Mouse (Mus musculus) embryonic facial prominence, embryonic 15.5 days (tissue): ENCODE data around the gene 1700109H08Rik. TPM values are rescaled to one million over a fixed set of nuclear protein-coding genes. Genes with fewer than 3 reads are reported as not detected.
"Not testable (repeated sequence)": the region's sequence is repeated elsewhere in the genome, so short reads cannot be mapped to it uniquely, and the experiment has no call there.

Experiments
- ATAC-seq: fragments of 200-750 bp; cut with Nextera tagmentation; 2 replicates; pipeline ENCODE4 v1.8.0; 2017; ENCODE audit warnings: low read depth, moderate TSS enrichment; ENCODE audit not compliant: insufficient number of reproducible peaks, low FRiP score, low TSS enrichment
- H3K27ac ChIP-seq: fragments of 300-500 bp; sonication (generic); replicated peaks from 2 replicates; pipeline ENCODE4 v1.5.1; 2015; ENCODE audit warnings: mild to moderate bottlenecking, inconsistent platforms
- H3K27me3 ChIP-seq: fragments of 300-500 bp; sonication (generic); 2 replicates; pipeline ENCODE4 v1.6.1; 2015; ENCODE audit warnings: inconsistent platforms
- H3K36me3 ChIP-seq: fragments of 300-500 bp; sonication (generic); 2 replicates; pipeline ENCODE4 v1.6.1; 2015; ENCODE audit warnings: mild to moderate bottlenecking, inconsistent platforms
- H3K4me1 ChIP-seq: fragments of 300-500 bp; sonication (generic); 2 replicates; pipeline ENCODE4 v1.6.1; 2015; ENCODE audit warnings: inconsistent platforms
- H3K4me2 ChIP-seq: fragments of 300-500 bp; sonication (generic); replicated peaks from 2 replicates; pipeline ENCODE4 v1.6.1; 2015; ENCODE audit warnings: mild to moderate bottlenecking, inconsistent platforms
- H3K4me3 ChIP-seq: fragments of 300-500 bp; sonication (generic); replicated peaks from 2 replicates; pipeline ENCODE4 v1.5.1; 2015; ENCODE audit warnings: mild to moderate bottlenecking, inconsistent platforms
- H3K9ac ChIP-seq: fragments of 300-500 bp; sonication (generic); 2 replicates; pipeline ENCODE4 v1.6.1; 2015; ENCODE audit warnings: inconsistent platforms
- H3K9me3 ChIP-seq: fragments of 300-500 bp; sonication (generic); replicated peaks from 2 replicates; pipeline ENCODE4 v1.6.1; 2016; ENCODE audit warnings: inconsistent platforms
- WGBS: fragments of 180-500 bp; shearing (Covaris S2); methylation state at CpG from one replicate; pipeline ENCODE4 v1.1.7; 2015; 5-methylcytosine and 5-hydroxymethylcytosine counted together
- polyA plus RNA-seq: library from polyadenylated mRNA; unstranded; fragments of >200 nt; fragmentation: Nextera tagmentation; extraction: Ambion mirVana; gene quantifications from 2 replicates; pipeline ENCODE4 v1.2.1, GENCODE M21; 2015

The 1700109H08Rik gene
- polyA plus RNA-seq, 1 experiment from 2014 or later: 2.3 TPM

GRCm38 (mm10) chr5:3600790-3601189, 29.4 kb downstream of the 1700109H08Rik start:
- no peak for ATAC-seq
- H3K9me3 ChIP-seq: no peaks in the 10 kb centered on the region

DNA sequence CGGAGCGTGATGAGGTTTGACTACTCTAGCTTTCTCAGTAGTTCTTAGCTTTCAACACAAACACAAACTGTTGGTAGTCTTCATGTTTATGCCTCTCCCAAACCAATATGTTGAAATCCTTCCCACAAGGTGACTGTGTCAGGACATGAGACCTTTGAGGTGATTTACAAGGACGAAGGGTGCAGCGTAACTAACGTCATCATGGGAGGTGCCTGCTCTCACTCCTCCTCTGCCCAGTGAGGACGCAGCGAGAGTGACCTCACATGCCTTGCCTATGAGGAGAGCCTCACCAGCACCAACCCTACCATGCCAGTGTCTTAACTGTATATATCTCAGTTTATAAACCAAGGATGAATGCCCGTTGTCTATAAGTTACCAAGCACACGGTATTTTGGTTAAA, 35.7 kb downstream of the 1700109H08Rik start:
- WGBS: 94% methylated on average over 9 of the region's 9 CpGs

More at GRCm38 (mm10) chr5:3600790-3601189, 29.4 kb downstream of the 1700109H08Rik start:
- Histone ChIP-seq H3K27ac (no peak overlapping the region), H3K4me1 (0 out of 2 replicates have a peak, but pooled peaks cover 4% of the 10 kb centered on the region), H3K9ac (no peak overlapping the region), H3K27me3 (no peaks in the 10 kb centered on the region), H3K4me3 (no peak overlapping the region), H3K4me2 (no peak overlapping the region), H3K36me3 (peaks cover 13% of the 10 kb centered on the region)
- 87% methylated on average over 3 of the region's 3 CpGs for WGBS

DNA sequence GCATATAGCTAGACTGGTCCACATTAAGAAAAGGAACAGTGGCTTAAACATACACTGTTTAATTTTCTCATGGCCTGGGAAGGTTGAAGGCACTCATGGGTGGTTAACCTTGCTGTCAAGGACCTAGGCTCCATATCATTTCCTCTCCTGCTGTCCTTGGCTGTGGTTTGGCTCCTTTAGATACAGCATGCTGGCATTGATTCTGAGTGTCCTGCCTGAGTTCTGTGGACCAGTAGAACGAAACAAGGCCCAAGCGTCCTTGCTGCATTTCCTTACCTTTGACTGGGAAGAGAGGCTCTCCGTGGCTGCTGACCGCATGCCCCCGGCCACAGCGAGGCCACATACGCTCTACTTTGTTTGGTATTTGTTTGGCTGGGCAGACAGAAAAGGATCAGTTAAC, 37.9 kb downstream of the 1700109H08Rik start:
- 95% methylated on average over 7 of the region's 7 CpGs for WGBS
- H3K9ac ChIP-seq: no peak overlapping the region
- H3K4me3 ChIP-seq: no peak overlapping the region
- no peak overlapping the region for H3K27ac ChIP-seq
- H3K27me3 ChIP-seq: no peaks in the 10 kb centered on the region
- H3K4me2 ChIP-seq: no peak overlapping the region
- no peaks in the 10 kb centered on the region for H3K4me1 ChIP-seq
- peaks cover 42% of the 10 kb centered on the region for H3K36me3 ChIP-seq
- no peaks in the 10 kb centered on the region for H3K9me3 ChIP-seq
- no peak for ATAC-seq

More for the DNA sequence above, 35.7 kb downstream of the 1700109H08Rik start:
- Histone ChIP-seq H3K9ac (no peak overlapping the region), H3K27me3 (no peaks in the 10 kb centered on the region), H3K9me3 (no peaks in the 10 kb centered on the region), H3K36me3 (peaks cover 37% of the 10 kb centered on the region), H3K4me2 (no peak overlapping the region), H3K27ac (no peak overlapping the region), H3K4me1 (no peaks in the 10 kb centered on the region), H3K4me3 (no peak overlapping the region)
- ATAC-seq: no peak

GRCm38 (mm10) chr5:3611835-3612234, 40.5 kb downstream of the 1700109H08Rik start:
- not testable (repeated sequence) for H3K4me2 ChIP-seq, H3K9ac ChIP-seq, H3K27ac ChIP-seq, H3K4me1 ChIP-seq, H3K27me3 ChIP-seq, H3K4me3 ChIP-seq, ATAC-seq, H3K9me3 ChIP-seq
- WGBS: 99% methylated on average over 2 of the region's 2 CpGs
- H3K36me3 ChIP-seq: peaks cover 32% of the 10 kb centered on the region

DNA sequence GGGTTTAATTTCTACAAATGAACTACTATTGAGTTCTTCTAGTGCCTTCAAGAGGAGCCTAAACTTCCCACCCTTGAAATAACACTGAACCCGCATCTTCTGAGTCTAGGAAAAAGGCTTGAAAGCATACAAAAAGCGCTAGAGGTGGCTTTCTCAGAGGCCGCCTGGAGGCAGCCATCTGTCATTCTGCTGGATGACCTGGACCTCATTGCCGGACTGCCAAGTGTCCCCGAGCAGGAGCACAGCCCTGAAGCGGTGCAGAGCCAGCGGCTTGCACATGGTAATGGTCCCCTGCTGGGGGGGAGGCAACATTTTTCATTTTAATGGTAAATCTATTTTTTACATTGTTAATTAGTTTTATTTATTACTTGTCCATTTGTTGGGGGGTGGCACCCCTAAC, 49.1 kb downstream of the 1700109H08Rik start:
- WGBS: 88% methylated on average over 7 of the region's 7 CpGs

DNA sequence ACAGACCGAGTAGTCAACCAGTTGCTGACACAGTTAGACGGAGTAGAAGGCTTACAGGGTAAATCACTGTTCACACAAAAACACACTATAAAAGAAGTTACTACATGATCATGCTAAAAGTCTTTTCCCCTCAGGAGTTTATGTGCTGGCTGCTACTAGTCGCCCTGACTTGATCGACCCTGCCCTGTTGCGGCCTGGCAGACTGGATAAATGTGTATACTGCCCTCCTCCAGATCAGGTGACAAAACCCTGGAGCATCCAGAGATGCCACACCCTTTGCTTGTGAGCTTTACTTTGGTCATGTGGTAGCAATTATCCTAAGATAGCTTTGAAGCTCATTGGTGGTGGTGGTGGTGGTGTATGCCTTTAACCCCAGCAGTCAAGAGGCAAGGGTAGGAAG, 58.7 kb downstream of the 1700109H08Rik start:
- no peak overlapping the region for H3K27ac ChIP-seq
- no peak overlapping the region for H3K9ac ChIP-seq
- H3K27me3 ChIP-seq: no peaks in the 10 kb centered on the region
- peaks cover 39% of the 10 kb centered on the region for H3K36me3 ChIP-seq
- H3K9me3 ChIP-seq: no peaks in the 10 kb centered on the region
- H3K4me3 ChIP-seq: no peak overlapping the region
- ATAC-seq: no peak
- no peak overlapping the region for H3K4me2 ChIP-seq
- 68% methylated on average over 5 of the region's 5 CpGs for WGBS
- H3K4me1 ChIP-seq: no peaks in the 10 kb centered on the region

More for the DNA sequence above, 49.1 kb downstream of the 1700109H08Rik start:
- Histone ChIP-seq H3K4me3 (no peak overlapping the region), H3K9me3 (no peaks in the 10 kb centered on the region), H3K36me3 (peaks cover 52% of the 10 kb centered on the region), H3K27me3 (no peaks in the 10 kb centered on the region), H3K4me1 (no peaks in the 10 kb centered on the region), H3K27ac (no peak overlapping the region), H3K9ac (no peak overlapping the region), H3K4me2 (no peak overlapping the region)
- ATAC-seq: no peak

DNA sequence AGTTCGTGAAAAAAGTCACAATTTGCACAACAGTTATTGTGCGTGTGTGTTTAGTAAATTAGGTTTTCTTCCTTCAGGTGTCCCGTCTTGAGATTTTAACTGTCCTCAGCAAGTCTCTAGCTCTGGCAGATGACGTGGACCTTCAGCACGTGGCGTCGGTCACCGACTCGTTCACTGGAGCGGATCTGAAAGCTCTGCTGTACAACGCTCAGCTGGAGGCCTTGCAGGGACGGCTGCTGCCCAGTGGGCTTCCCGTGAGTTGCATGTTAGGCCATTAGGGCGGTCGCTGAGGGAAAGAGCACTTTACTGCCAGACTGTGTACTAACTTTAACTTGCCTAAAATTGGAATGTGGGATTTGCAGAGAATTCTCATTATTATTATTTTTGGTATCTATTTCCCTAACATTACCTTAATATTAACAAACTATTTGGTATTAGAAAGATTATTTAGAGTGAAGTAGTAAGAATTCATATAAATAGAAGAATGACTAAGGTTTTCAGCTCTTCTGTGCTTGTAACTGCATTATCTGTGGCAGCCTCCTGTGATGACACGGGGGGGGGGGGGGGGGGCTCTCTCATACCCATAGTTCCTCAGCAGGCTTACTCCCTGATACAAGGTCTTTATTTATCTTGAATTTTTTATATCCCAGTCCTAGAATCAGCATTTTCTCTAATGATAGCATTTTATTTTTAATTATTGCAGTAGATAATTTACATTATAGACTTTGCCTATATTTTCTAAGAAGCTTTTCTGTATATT, 60.3 kb downstream of the 1700109H08Rik start:
- Histone ChIP-seq H3K4me1 (no peaks in the 10 kb centered on the region), H3K36me3 (peaks cover 37% of the 10 kb centered on the region), H3K9ac (no peak overlapping the region), H3K4me3 (no peak overlapping the region), H3K9me3 (no peaks in the 10 kb centered on the region), H3K27me3 (no peaks in the 10 kb centered on the region), H3K27ac (no peak overlapping the region), H3K4me2 (no peak overlapping the region)
- no peak for ATAC-seq
- WGBS: 70% methylated on average over 16 of the region's 16 CpGs

- Histone ChIP-seq H3K27ac (no peak overlapping the region), H3K36me3 (peaks cover 37% of the 10 kb centered on the region), H3K27me3 (no peaks in the 10 kb centered on the region), H3K4me1 (no peaks in the 10 kb centered on the region), H3K9ac (no peak overlapping the region), H3K9me3 (no peaks in the 10 kb centered on the region), H3K4me3 (no peak overlapping the region), H3K4me2 (no peak overlapping the region)
- 76% methylated on average over 5 of the region's 5 CpGs for WGBS
- no peak for ATAC-seq
Observed at GRCm38 (mm10) chr5:3632285-3632684, 60.9 kb downstream of the 1700109H08Rik start.

DNA sequence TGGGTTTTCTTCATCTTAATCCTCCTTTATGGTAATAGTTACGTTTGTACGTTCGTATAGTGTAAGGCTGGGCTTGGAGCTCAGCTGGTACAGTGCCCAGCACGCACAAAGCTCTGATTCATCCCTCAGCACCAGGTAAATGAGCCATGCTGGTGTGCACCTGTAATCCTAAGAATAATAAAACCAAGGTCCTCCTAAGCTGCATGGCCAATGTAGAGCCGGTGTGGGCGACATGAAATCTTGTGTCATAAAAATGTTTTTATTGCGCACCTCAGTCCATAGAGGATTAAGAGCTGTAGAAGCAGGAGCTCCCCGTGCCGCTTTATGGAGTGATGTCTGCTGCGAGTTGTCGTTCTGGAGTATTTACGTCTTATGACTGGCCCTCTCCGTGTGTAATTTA, 61.9 kb downstream of the 1700109H08Rik start:
- Histone ChIP-seq H3K9ac (no peak overlapping the region), H3K4me3 (no peak overlapping the region), H3K27me3 (no peaks in the 10 kb centered on the region), H3K36me3 (peaks cover 37% of the 10 kb centered on the region), H3K9me3 (no peaks in the 10 kb centered on the region), H3K27ac (no peak overlapping the region), H3K4me2 (no peak overlapping the region), H3K4me1 (no peaks in the 10 kb centered on the region)
- 95% methylated on average over 13 of the region's 13 CpGs for WGBS
- ATAC-seq: no peak

DNA sequence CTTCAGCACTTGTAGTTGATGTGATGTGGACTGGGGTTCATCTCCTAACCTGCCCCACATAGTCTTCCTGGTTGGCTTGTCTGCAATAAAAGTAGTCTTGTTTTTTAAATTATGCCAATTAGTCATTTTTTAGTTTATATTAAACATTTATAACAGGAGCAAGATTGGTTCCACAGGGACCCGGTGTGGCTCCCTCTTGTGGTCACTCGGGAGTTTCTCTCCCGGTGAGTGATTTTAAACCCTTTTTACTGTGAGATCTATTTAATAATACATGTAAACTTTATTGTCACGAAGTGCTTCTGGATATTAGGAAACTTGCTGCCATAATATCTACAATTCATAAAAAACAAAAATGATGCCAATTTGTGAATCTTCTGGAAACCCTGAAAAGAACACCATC, 62.6 kb downstream of the 1700109H08Rik start:
- Histone ChIP-seq H3K36me3 (peaks cover 35% of the 10 kb centered on the region), H3K4me2 (no peak overlapping the region), H3K27me3 (no peaks in the 10 kb centered on the region), H3K27ac (no peak overlapping the region), H3K9me3 (no peaks in the 10 kb centered on the region), H3K4me3 (no peak overlapping the region), H3K4me1 (no peaks in the 10 kb centered on the region), H3K9ac (no peak overlapping the region)
- no peak for ATAC-seq
- 76% methylated on average over 4 of the region's 4 CpGs for WGBS
